In genomic region chr6:72837756-72838155, GRCm38 (mm10) we compare ENCODE assay signal across 17 mouse cellular contexts.
"Had no signal": no experiment of that assay in that cellular context is flagged by ENCODE, and none has a peak within 500 bp of the region (broad histone marks: within the 10 kb centered on the region; RNA-seq: fewer than 3 reads in every experiment).

No protein-coding gene starts in this region.

- H3K4me1 ChIP-seq: neural tube, embryonic 12.5 days; neural tube, embryonic 13.5 days; neural tube, embryonic 15.5 days; stomach, embryonic 15.5 days had no signal

- H3K27me3 ChIP-seq: neural tube, embryonic 12.5 days; neural tube, embryonic 13.5 days; neural tube, embryonic 15.5 days; stomach, embryonic 15.5 days had no signal

- H3K4me3 ChIP-seq: neural tube, embryonic 12.5 days; neural tube, embryonic 13.5 days; neural tube, embryonic 15.5 days; stomach, embryonic 15.5 days had no signal

- DNase-seq: retina, postnatal 1 day; right cerebral cortex, adult 18-20 months; right cerebral cortex, postnatal 14 days; right cerebral cortex, postnatal 25 days; right cerebral cortex, postnatal 4 days; spleen, adult 18-20 months; thymus, adult 18-20 months; thymus, adult 2 months; thymus, postnatal 14 days; thymus, postnatal 25 days; thymus, postnatal 36 days; thymus, postnatal 4 days had no signal

- H3K9me3 ChIP-seq: neural tube, embryonic 12.5 days; neural tube, embryonic 13.5 days; neural tube, embryonic 15.5 days; stomach, embryonic 15.5 days had no signal

- H3K27ac ChIP-seq: neural tube, embryonic 12.5 days; neural tube, embryonic 13.5 days; neural tube, embryonic 15.5 days; stomach, embryonic 15.5 days; stomach, postnatal 0 days had no signal
